9 mouse cellular contexts compared by ENCODE assay signal in the genomic region with DNA sequence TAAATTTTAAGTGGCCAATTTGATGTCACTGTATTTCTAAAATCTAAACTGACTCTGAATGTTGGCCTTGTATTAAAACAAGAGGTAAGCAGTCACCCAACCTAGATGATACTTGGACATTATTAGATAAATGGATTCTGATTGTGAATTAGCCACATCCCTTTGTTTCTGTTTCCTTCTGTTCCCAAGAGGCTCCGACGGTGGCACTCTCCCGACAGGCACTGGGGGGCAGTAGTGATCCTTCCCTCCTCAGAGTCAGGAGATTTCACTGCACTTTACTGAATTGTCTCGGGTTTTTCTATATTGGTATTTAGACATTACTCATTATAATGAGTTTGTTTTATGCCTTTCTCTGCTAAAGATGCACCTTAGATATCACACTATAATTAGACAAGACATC.
A peak's percentile ranks its signal among the peaks of the same experiment; 100 is the strongest.
DNase-seq lines count a peak whose midpoint lies in the region; ATAC-seq and TF ChIP-seq lines count a peak whose summit lies in the region.
"Had no signal": no experiment of that assay in that cellular context is flagged by ENCODE, and none has a peak within 500 bp of the region (broad histone marks: within the 10 kb centered on the region; RNA-seq: fewer than 3 reads in every experiment).

No protein-coding gene starts in this region.

- DNase-seq in heart, adult 2 months, result peak in 1 of 2 experiments; percentile 24
- DNase-seq in heart, postnatal 25 days (ENCODE audit: low spot score), result no peak
- peak; percentile 57 to 81 for DNase-seq in cerebellum, postnatal 25 days
- peak; percentile 64 for DNase-seq in hindbrain, embryonic 14.5 days (ENCODE audit: low spot score)
- peak; percentile 4 to 73 for DNase-seq in left cerebral cortex, adult 9 months (ENCODE audit: low spot score in 2 of 2)
- peak; percentile 84 for DNase-seq in right cerebral cortex, postnatal 14 days

- TF ChIP-seq EP300 in heart, adult 2 months (IDR thresholded peaks at IDR 0.05; ENCODE audit: insufficient read depth, low read depth, low read length), result no peak

- no peak for TF ChIP-seq POLR2A in heart, adult 2 months (IDR thresholded peaks at IDR 0.05; ENCODE audit: insufficient read depth, low read depth, low read length)

- peaks cover 8% of the 10 kb centered on the region for H3K9me3 ChIP-seq in E14TG2a.4 (ENCODE audit: low read length)
- H3K9me3 ChIP-seq in hindbrain, embryonic 14.5 days (ENCODE audit: control insufficient read depth, low read length), result peaks cover 20% of the 10 kb centered on the region; the same call in 1 of the 2 replicates
- H3K9me3 ChIP-seq: limb, embryonic 15.5 days had no signal

- no peak overlapping the region for H3K27ac ChIP-seq in heart, adult 2 months
- no peak overlapping the region for H3K27ac ChIP-seq in hindbrain, embryonic 14.5 days
- H3K27ac ChIP-seq: limb, embryonic 15.5 days had no signal

- H3K4me3 ChIP-seq in heart, adult 2 months, result no peak overlapping the region
- H3K4me3 ChIP-seq in E14TG2a.4 (replicated peaks; ENCODE audit: low read length), result no peak overlapping the region
- no peak overlapping the region for H3K4me3 ChIP-seq in hindbrain, embryonic 14.5 days (replicated peaks; ENCODE audit: low read length)
- H3K4me3 ChIP-seq: limb, embryonic 15.5 days had no signal

- intact Hi-C loops in heart, adult 2 months (cut with DNase I), result no loop called here
- intact Hi-C loops in heart, postnatal 25 days (cut with DNase I), result no loop called here

- no peak overlapping the region for H3K9ac ChIP-seq in heart, adult 2 months (ENCODE audit: low read depth, low read length)
- H3K9ac ChIP-seq in hindbrain, embryonic 14.5 days, result no peak overlapping the region
- H3K9ac ChIP-seq: limb, embryonic 15.5 days had no signal

- TF ChIP-seq CTCF in heart, adult 2 months (IDR thresholded peaks at IDR 0.05), result peak; percentile 70
- TF ChIP-seq CTCF in E14TG2a.4 (conservative IDR thresholded peaks at IDR 0.05; ENCODE audit: low read length), result peak; percentile 52

- H3K4me2 ChIP-seq in hindbrain, embryonic 14.5 days (replicated peaks), result no peak overlapping the region
- H3K4me2 ChIP-seq: limb, embryonic 15.5 days had no signal

- no peaks in the 10 kb centered on the region for H3K36me3 ChIP-seq in heart, adult 2 months (ENCODE audit: control insufficient read depth, insufficient read depth, low read length)
- no peaks in the 10 kb centered on the region for H3K36me3 ChIP-seq in E14TG2a.4 (ENCODE audit: insufficient read depth, low read length)
- no peaks in the 10 kb centered on the region for H3K36me3 ChIP-seq in hindbrain, embryonic 14.5 days (replicated peaks; ENCODE audit: control insufficient read depth, insufficient read depth)
- H3K36me3 ChIP-seq: limb, embryonic 15.5 days had no signal

- 3% methylated on average over 4 of the region's 4 CpGs for WGBS in heart, adult 2 months
- WGBS in hindbrain, embryonic 14.5 days, result 3% methylated on average over 4 of the region's 4 CpGs

- no peak for ATAC-seq in hindbrain, embryonic 14.5 days (ENCODE audit: low FRiP score)
- ATAC-seq in CD4-positive, CD25-positive, alpha-beta regulatory T cell, adult 4 months, result no peak

- H3K27me3 ChIP-seq in heart, adult 2 months (ENCODE audit: control insufficient read depth, insufficient read depth, low read length), result no peaks in the 10 kb centered on the region
- H3K27me3 ChIP-seq in E14TG2a.4 (ENCODE audit: insufficient read depth, low read length), result no peaks in the 10 kb centered on the region
- H3K27me3 ChIP-seq in hindbrain, embryonic 14.5 days (ENCODE audit: control insufficient read depth, insufficient read depth, low read length), result no peaks in the 10 kb centered on the region
- H3K27me3 ChIP-seq: limb, embryonic 15.5 days had no signal

- H3K79me2 ChIP-seq in heart, adult 2 months (replicated peaks; ENCODE audit: control insufficient read depth, insufficient read depth, low read length), result no peaks in the 10 kb centered on the region

- H3K4me1 ChIP-seq in heart, adult 2 months (ENCODE audit: control insufficient read depth, insufficient read depth, low read length), result no peaks in the 10 kb centered on the region
- no peaks in the 10 kb centered on the region for H3K4me1 ChIP-seq in E14TG2a.4 (replicated peaks; ENCODE audit: low read depth, low read length)
- H3K4me1 ChIP-seq in hindbrain, embryonic 14.5 days (replicated peaks; ENCODE audit: control insufficient read depth, insufficient read depth, low read length), result no peaks in the 10 kb centered on the region
- H3K4me1 ChIP-seq: limb, embryonic 15.5 days had no signal
